Mouse (Mus musculus): ENCODE data around the gene Zfp385b. TPM values are rescaled to one million over a fixed set of nuclear protein-coding genes. Genes with fewer than 3 reads are reported as not detected.

Zfp385b gene
- total RNA-seq, 2 experiments from 2014 or later: 7.0 to 7.6 TPM

DNA sequence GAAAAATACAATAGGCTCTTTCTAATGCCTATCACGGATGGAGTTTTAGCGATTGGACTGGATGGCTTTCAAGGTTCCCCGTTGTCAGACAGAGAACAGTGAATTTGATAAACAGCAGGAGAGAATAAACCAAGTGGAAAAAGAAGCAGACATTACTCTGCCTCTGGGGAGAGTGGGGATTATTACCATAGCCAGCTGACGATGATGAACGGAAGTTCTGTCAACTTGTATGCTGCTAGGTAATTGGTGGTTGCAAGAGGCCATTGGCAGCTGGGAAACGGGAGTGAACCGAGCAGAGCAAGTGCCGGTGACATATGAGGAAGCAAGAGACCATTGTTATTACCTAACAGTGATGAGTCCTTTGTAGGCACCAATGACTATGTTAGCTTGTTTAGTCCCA, 444.3 kb downstream of the Zfp385b start:
- DNase-seq: no peak

DNA sequence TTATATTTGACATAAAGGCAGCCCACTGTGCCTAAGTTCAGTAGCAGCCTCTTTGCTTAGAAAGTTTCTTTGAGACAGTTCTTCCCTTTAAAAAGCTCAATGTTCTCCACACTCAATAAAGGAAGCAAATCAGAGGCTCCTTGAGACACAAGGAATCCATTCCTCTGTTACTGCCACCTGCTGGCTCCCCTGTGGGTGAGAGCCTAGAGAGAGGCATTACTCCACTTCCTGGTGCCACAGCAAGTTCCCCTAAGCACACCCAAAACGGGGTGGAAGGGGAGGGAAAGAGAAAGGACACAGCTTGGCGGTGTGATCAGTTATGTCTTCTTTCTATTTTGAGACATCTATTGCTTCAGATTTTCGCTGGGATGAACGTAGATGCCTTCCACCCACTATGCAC, 450.3 kb downstream of the Zfp385b start:
- no peak for DNase-seq

Other genes with a start within 250 kb of the Zfp385b start
- gene Cwc22, start 126.7 kb upstream of the Zfp385b start, total RNA-seq (2021): 10 to 100 TPM; 22.6 to 23.9 TPM